Mouse (Mus musculus) kidney, adult 10 weeks (tissue): ENCODE data around the gene Gm20852. TPM values are rescaled to one million over a fixed set of nuclear protein-coding genes. Genes with fewer than 3 reads are reported as not detected.

ENCODE experiments used
- polyA plus RNA-seq: library from polyadenylated mRNA; stranded (reverse); fragments of 350-450 nt; fragmentation: Illumina TruSeq; extraction: RNeasy Lipid Tissue Mini Kit (QIAGEN cat#74804); gene quantifications from one replicate; pipeline ENCODE4 v1.2.3, GENCODE M21; 2014; ENCODE audit warnings: low read depth, low replicate concordance

Gm20852 gene
- polyA plus RNA-seq = not detected

GRCm38 (mm10) chrY:66742023-66742422, at the start of gene Gm20852:
TSS of gene Gm20852 (minus strand) at chrY:66742123.

